Mouse (Mus musculus) myocyte (in vitro differentiated cells): ENCODE measurements at regions not wholly inside any gene's neighbourhood (a gene's known extent, or its start where the extent isn't known, plus 50 kb on each side); places are given as distances from the start of the nearest gene placed in this dataset.

Experiments used
- H3K27me3 ChIP-seq: one replicate; pipeline ENCODE4 v1.6.1; 2011; ENCODE audit not compliant: control insufficient read depth, insufficient read depth, insufficient read length
- H3K36me3 ChIP-seq: one replicate; pipeline ENCODE4 v1.6.1; 2011; ENCODE audit not compliant: control insufficient read depth, insufficient read depth
- H3K4me2 ChIP-seq: one replicate; pipeline ENCODE4 v1.6.1; 2011; ENCODE audit warnings: low read depth, control low read depth
- H3K4me3 ChIP-seq: one replicate; pipeline ENCODE4 v1.5.1; 2011; ENCODE audit warnings: mild to moderate bottlenecking, control low read depth, moderate library complexity
- H3K79me2 ChIP-seq: one replicate; pipeline ENCODE4 v1.6.1; 2011; ENCODE audit not compliant: control insufficient read depth, insufficient read depth
- H3ac ChIP-seq: one replicate; pipeline ENCODE4 v1.6.1; 2011; ENCODE audit not compliant: control insufficient read depth, insufficient read length
- CEBPB ChIP-seq: IDR thresholded peaks from 2 replicates; pipeline ENCODE4 v1.6.1; 2011; ENCODE audit warnings: mild to moderate bottlenecking, moderate library complexity; ENCODE audit not compliant: poor library complexity, insufficient read depth, severe bottlenecking
- E2F4 ChIP-seq: IDR thresholded peaks from one replicate; pipeline ENCODE4 v1.6.1; 2011; ENCODE audit warnings: mild to moderate bottlenecking, control low read depth, moderate library complexity; ENCODE audit not compliant: insufficient read depth
- MAX ChIP-seq: IDR thresholded peaks from one replicate; pipeline ENCODE4 v1.6.1; 2011; ENCODE audit warnings: low read depth, mild to moderate bottlenecking, control low read depth
- MYOD1 ChIP-seq, 3 experiments: IDR thresholded peaks; one replicate each; pipeline ENCODE4 v1.6.1; 2011; ENCODE audit warnings: control low read depth in 2 of 3, low read depth in 2 of 3, mild to moderate bottlenecking in 2 of 3, moderate library complexity in 1 of 3; ENCODE audit not compliant: insufficient read length in 2 of 3, control insufficient read depth in 1 of 3
- MYOG ChIP-seq, 3 experiments: IDR thresholded peaks; one replicate each; pipeline ENCODE4 v1.6.1; 2011; ENCODE audit warnings: control low read depth in 2 of 3, low read depth in 2 of 3, mild to moderate bottlenecking in 2 of 3; ENCODE audit not compliant: insufficient read length in 2 of 3, control insufficient read depth in 1 of 3, insufficient read depth in 1 of 3
- POLR2A ChIP-seq: IDR thresholded peaks from one replicate; pipeline ENCODE4 v1.6.1; 2011; ENCODE audit warnings: low read depth, mild to moderate bottlenecking, control low read depth, moderate library complexity; ENCODE audit not compliant: insufficient read length
- POLR2AphosphoS2 ChIP-seq: IDR thresholded peaks from one replicate; pipeline ENCODE4 v1.6.1; 2011; ENCODE audit warnings: low read depth, control low read depth; ENCODE audit not compliant: insufficient read length
- REST ChIP-seq: IDR thresholded peaks from one replicate; pipeline ENCODE4 v1.6.1; 2011; ENCODE audit warnings: mild to moderate bottlenecking, control low read depth, moderate library complexity; ENCODE audit not compliant: insufficient read depth, insufficient read length
- SRF ChIP-seq: IDR thresholded peaks from one replicate; pipeline ENCODE4 v1.6.1; 2011; ENCODE audit warnings: low read depth; ENCODE audit not compliant: control insufficient read depth, insufficient read length
- TCF12 ChIP-seq: IDR thresholded peaks from one replicate; pipeline ENCODE4 v1.6.1; 2011; ENCODE audit warnings: mild to moderate bottlenecking, control low read depth; ENCODE audit not compliant: poor library complexity, insufficient read depth, severe bottlenecking
- TCF3 ChIP-seq: IDR thresholded peaks from one replicate; pipeline ENCODE4 v1.6.1; 2011; ENCODE audit warnings: low read depth, control low read depth; ENCODE audit not compliant: insufficient read length
- USF1 ChIP-seq: IDR thresholded peaks from one replicate; pipeline ENCODE4 v1.6.1; 2011; ENCODE audit warnings: low read depth, mild to moderate bottlenecking, control low read depth, moderate library complexity

DNA sequence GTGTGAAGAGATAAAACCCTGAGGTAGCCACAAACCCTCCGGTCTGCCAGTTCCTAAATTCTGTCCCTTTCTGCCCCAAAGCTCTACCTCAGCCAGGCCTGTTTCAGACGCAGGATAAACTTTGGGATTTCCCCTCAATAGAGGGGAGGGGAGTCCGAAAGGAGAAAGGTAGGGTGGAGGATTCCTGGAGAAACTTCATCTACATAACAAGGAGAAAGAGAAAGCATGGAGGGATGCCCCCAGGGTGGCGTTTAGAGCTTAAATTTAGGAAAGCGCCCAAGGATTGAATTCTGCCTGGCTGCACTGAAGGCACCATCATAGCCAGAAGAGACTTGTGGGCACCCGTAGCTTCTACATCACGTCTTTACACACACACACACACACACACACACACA is 124.9 kb upstream of the Med13l start:
- TF ChIP-seq MYOD1 (IDR thresholded peaks at IDR 0.05; ENCODE audit: control insufficient read depth in 1 of 3, insufficient read length in 2 of 3, low read depth in 2 of 3) (no peak), TCF3 (no peak)
- H3K4me2 ChIP-seq = no peak overlapping the region
- no peak overlapping the region for H3K4me3 ChIP-seq
- no peaks in the 10 kb centered on the region for H3K27me3 ChIP-seq
- no peaks in the 10 kb centered on the region for H3K79me2 ChIP-seq
- H3K36me3 ChIP-seq = no peaks in the 10 kb centered on the region
- no peak overlapping the region for H3ac ChIP-seq

DNA sequence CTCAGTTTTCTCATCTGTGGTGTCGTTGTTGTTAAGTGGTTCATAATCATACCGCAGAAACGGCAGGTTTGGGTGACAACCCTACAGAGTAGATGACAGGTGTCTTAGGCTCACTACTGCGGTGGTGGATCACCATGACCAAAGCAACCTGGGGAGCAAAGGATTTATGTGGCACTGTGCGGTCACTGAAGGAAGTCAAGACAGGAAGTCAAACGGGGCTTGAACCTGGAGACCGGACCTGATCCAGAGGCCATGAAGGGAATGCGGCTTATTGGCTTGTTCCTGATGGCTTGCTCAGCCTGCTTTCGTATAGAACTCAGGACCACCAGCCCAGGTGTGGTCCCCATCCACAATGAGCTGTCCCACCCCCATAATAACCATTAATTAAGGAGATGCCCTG is 124.4 kb upstream of the Med13l start:
- no peaks in the 10 kb centered on the region for H3K27me3 ChIP-seq
- no peak overlapping the region for H3ac ChIP-seq
- H3K36me3 ChIP-seq = no peaks in the 10 kb centered on the region
- H3K79me2 ChIP-seq = no peaks in the 10 kb centered on the region
- TF ChIP-seq MYOD1 (IDR thresholded peaks at IDR 0.05; ENCODE audit: control insufficient read depth in 1 of 3, insufficient read length in 2 of 3, low read depth in 2 of 3) (no peak), USF1 (no peak), CEBPB (no peak), POLR2A (no peak), POLR2AphosphoS2 (no peak), TCF12 (no peak), SRF (no peak), MAX (no peak), MYOG (IDR thresholded peaks at IDR 0.05; ENCODE audit: control insufficient read depth in 1 of 3, insufficient read depth in 1 of 3, insufficient read length in 2 of 3, low read depth in 2 of 3) (no peak), REST (no peak), E2F4 (no peak), TCF3 (no peak)
- no peak overlapping the region for H3K4me3 ChIP-seq
- no peak overlapping the region for H3K4me2 ChIP-seq

DNA sequence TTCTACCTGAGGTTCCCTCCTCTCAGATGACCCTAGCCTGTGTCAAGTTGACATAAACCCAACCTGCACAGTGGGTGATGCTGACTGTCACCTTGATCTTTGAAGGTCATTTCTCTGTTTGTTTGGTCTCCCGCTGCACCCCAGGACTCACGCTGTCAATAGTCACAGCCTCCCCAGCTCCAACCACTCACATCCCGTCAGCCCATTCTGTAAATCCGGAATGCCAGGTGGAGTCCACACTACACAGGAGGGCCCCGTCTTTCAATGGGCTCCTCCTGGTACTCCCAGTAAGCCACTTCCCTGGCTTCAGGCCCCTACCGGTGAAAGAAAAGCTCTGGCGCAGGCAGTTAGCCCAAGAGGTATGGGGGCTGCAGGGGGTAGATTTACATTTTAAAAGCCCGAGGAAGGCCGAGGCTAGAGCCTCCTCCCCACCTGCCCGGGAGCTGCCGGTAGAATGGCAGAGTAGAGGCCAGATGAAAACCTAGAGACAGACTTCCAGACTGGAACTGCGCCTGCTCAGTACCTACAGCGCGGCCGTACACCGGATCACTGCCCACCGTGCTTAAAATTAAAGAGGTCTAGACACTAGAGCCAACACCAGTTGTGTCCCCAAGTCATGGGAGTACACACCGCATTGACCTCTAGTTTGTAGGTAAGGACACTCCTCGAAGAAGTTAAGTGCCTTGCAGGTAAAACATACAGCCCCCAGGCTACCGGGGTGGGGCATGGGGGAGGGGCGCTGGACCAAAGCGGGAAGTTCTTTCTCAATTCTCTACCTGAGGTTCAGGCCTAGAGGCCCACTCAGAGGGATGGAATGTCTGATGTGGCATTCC is 123.8 kb upstream of the Med13l start:
- H3K79me2 ChIP-seq = no peaks in the 10 kb centered on the region
- H3K4me2 ChIP-seq = no peak overlapping the region
- H3K27me3 ChIP-seq = no peaks in the 10 kb centered on the region
- H3K4me3 ChIP-seq = no peak overlapping the region
- TF ChIP-seq CEBPB (no peak), TCF12 (no peak)
- no peaks in the 10 kb centered on the region for H3K36me3 ChIP-seq
- H3ac ChIP-seq = no peak overlapping the region

DNA sequence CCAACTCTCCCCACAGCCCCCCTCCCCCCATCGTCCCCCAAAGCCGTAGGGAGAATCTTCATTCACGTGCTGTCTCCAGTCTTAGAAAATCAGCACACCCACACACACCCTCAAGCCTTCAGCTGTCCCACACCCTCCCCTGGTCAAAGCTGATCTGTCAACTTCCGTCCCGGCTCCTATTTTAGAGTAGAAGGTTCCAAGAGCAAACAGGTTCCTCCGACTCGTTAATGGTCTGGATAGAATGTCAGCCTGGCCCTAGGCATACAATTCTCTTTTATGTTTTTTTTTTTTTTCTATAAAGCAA is 123.2 kb upstream of the Med13l start:
- Histone ChIP-seq H3K79me2 (no peaks in the 10 kb centered on the region), H3K27me3 (no peaks in the 10 kb centered on the region), H3K4me2 (no peak overlapping the region), H3ac (no peak overlapping the region), H3K36me3 (no peaks in the 10 kb centered on the region), H3K4me3 (no peak overlapping the region)
- no peak for TF ChIP-seq TCF12
- no peak for TF ChIP-seq REST
- TF ChIP-seq MYOD1 (IDR thresholded peaks at IDR 0.05; ENCODE audit: control insufficient read depth in 1 of 3, insufficient read length in 2 of 3, low read depth in 2 of 3) = peak in 1 of 3 experiments; percentile 69
- TF ChIP-seq MYOG (IDR thresholded peaks at IDR 0.05; ENCODE audit: control insufficient read depth in 1 of 3, insufficient read depth in 1 of 3, insufficient read length in 2 of 3, low read depth in 2 of 3) = peak in 2 of 3 experiments; percentile 28 to 43
- TF ChIP-seq CEBPB = no peak

DNA sequence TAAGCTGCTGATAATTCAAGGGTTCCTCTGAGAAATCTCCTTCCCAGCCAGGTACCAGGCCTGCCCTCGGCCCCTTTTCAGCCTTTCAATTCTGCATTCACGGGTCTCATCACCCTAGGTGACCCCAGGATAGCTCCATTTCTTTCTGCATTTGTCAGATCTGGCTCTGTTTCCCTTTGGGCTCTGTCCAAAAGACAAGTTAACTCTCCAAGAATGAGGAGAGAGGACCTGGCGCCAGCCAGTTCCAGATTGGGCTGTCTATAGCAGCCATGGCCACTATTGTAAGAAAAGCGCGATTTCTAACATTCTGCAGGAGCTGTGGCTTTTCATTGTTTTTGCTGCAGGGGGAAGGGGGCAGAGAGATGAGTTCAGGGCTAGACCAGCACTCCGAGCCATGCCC is 122.5 kb upstream of the Med13l start:
- Histone ChIP-seq H3K4me3 (no peak overlapping the region), H3K27me3 (no peaks in the 10 kb centered on the region), H3ac (no peak overlapping the region), H3K4me2 (no peak overlapping the region), H3K36me3 (no peaks in the 10 kb centered on the region), H3K79me2 (no peaks in the 10 kb centered on the region)
- TF ChIP-seq MAX (no peak), SRF (no peak), POLR2A (no peak), MYOD1 (IDR thresholded peaks at IDR 0.05; ENCODE audit: control insufficient read depth in 1 of 3, insufficient read length in 2 of 3, low read depth in 2 of 3) (no peak)
